Comparison of ENCODE assay signal across 8 mouse cellular contexts in genomic region chr13:4666375-4667140, GRCm38 (mm10). TPM values are rescaled to one million over a fixed set of nuclear protein-coding genes. Genes with fewer than 3 reads are reported as not detected.
A peak's percentile ranks its signal among the peaks of the same experiment; 100 is the strongest.
DNase-seq lines count a peak whose midpoint lies in the region; ATAC-seq and TF ChIP-seq lines count a peak whose summit lies in the region.

No protein-coding gene starts in this region.

- H3K4me1 ChIP-seq in forebrain, embryonic 10.5 days = no peaks in the 10 kb centered on the region
- no peaks in the 10 kb centered on the region for H3K4me1 ChIP-seq in hindbrain, embryonic 16.5 days (ENCODE audit: control insufficient read depth, insufficient read depth, low read depth, low read length)
- no peaks in the 10 kb centered on the region for H3K4me1 ChIP-seq in limb, embryonic 14.5 days (ENCODE audit: control insufficient read depth, insufficient read depth, low read length)
- H3K4me1 ChIP-seq in neural tube, embryonic 12.5 days = no peaks in the 10 kb centered on the region

- no peaks in the 10 kb centered on the region for H3K27me3 ChIP-seq in forebrain, embryonic 10.5 days (ENCODE audit: poor library complexity, severe bottlenecking)
- H3K27me3 ChIP-seq in hindbrain, embryonic 16.5 days (replicated peaks; ENCODE audit: control insufficient read depth, insufficient read depth, low read length) = no peaks in the 10 kb centered on the region
- no peaks in the 10 kb centered on the region for H3K27me3 ChIP-seq in limb, embryonic 14.5 days (ENCODE audit: control insufficient read depth, insufficient read depth, low read length)
- H3K27me3 ChIP-seq in neural tube, embryonic 12.5 days (replicated peaks) = no peaks in the 10 kb centered on the region

- WGBS in forebrain, embryonic 10.5 days = 45% methylated on average over 11 of the region's 11 CpGs
- WGBS in hindbrain, embryonic 16.5 days = 30% methylated on average over 11 of the region's 11 CpGs
- WGBS in limb, embryonic 14.5 days = 34% methylated on average over 11 of the region's 11 CpGs
- WGBS in neural tube, embryonic 12.5 days = 38% methylated on average over 11 of the region's 11 CpGs

- DNase-seq in testis, postnatal 10 days (ENCODE audit: low spot score) = peak; percentile 61
- DNase-seq in testis, postnatal 14 days (ENCODE audit: low spot score) = no peak
- DNase-seq in adrenal gland, postnatal 10 days = peak; percentile 66
- peak; percentile 27 for DNase-seq in forebrain, embryonic 10.5 days (ENCODE audit: extremely low spot score, low spot score)
- DNase-seq in limb, embryonic 14.5 days (ENCODE audit: low spot score) = peak; percentile 68
- no peak for DNase-seq in ovary, postnatal 10 days (ENCODE audit: low spot score)

- no peaks in the 10 kb centered on the region for H3K9me3 ChIP-seq in forebrain, embryonic 10.5 days
- H3K9me3 ChIP-seq in hindbrain, embryonic 16.5 days (ENCODE audit: control insufficient read depth, low read length) = no peaks in the 10 kb centered on the region
- no peaks in the 10 kb centered on the region for H3K9me3 ChIP-seq in limb, embryonic 14.5 days (ENCODE audit: control insufficient read depth, low read length)
- H3K9me3 ChIP-seq in neural tube, embryonic 12.5 days = no peaks in the 10 kb centered on the region

- peak; percentile 67 for ATAC-seq in hindbrain, embryonic 16.5 days
- no peak for ATAC-seq in limb, embryonic 14.5 days (ENCODE audit: low FRiP score, low read depth)
- peak; percentile 39; the same call in 1 of the 2 replicates for ATAC-seq in neural tube, embryonic 12.5 days (ENCODE audit: low FRiP score, low read depth)

- no peak overlapping the region for H3K4me3 ChIP-seq in forebrain, embryonic 10.5 days
- H3K4me3 ChIP-seq in hindbrain, embryonic 16.5 days (ENCODE audit: low read length) = no peak overlapping the region
- H3K4me3 ChIP-seq in limb, embryonic 14.5 days (replicated peaks; ENCODE audit: low read length) = no peak overlapping the region
- no peak overlapping the region for H3K4me3 ChIP-seq in neural tube, embryonic 12.5 days

- H3K27ac ChIP-seq in forebrain, embryonic 10.5 days = no peak overlapping the region
- H3K27ac ChIP-seq in hindbrain, embryonic 16.5 days (ENCODE audit: low read depth, low read length) = no peak overlapping the region
- H3K27ac ChIP-seq in limb, embryonic 14.5 days (replicated peaks; ENCODE audit: low read depth, low read length) = no peak overlapping the region
- H3K27ac ChIP-seq in neural tube, embryonic 12.5 days = no peak overlapping the region

- H3K9ac ChIP-seq in hindbrain, embryonic 16.5 days (ENCODE audit: low read depth, low read length) = no peak overlapping the region
- no peak overlapping the region for H3K9ac ChIP-seq in limb, embryonic 14.5 days (ENCODE audit: low read depth, low read length, severe bottlenecking)
- no peak overlapping the region for H3K9ac ChIP-seq in neural tube, embryonic 12.5 days

- H3K4me2 ChIP-seq in hindbrain, embryonic 16.5 days (ENCODE audit: low read length) = peak overlapping the region; percentile 11
- H3K4me2 ChIP-seq in limb, embryonic 14.5 days (replicated peaks; ENCODE audit: low read depth, low read length, severe bottlenecking) = no peak overlapping the region
- no peak overlapping the region for H3K4me2 ChIP-seq in neural tube, embryonic 12.5 days (replicated peaks)

- TF ChIP-seq POLR2A in limb, embryonic 14.5 days (IDR thresholded peaks at IDR 0.05; ENCODE audit: borderline replicate concordance, extremely low read depth, insufficient read depth, insufficient read length) = no peak

- no peaks in the 10 kb centered on the region for H3K36me3 ChIP-seq in forebrain, embryonic 10.5 days (replicated peaks)
- no peaks in the 10 kb centered on the region for H3K36me3 ChIP-seq in hindbrain, embryonic 16.5 days (ENCODE audit: control insufficient read depth, insufficient read depth, low read length)
- H3K36me3 ChIP-seq in limb, embryonic 14.5 days (ENCODE audit: control insufficient read depth, insufficient read depth, low read length) = no peaks in the 10 kb centered on the region
- no peaks in the 10 kb centered on the region for H3K36me3 ChIP-seq in neural tube, embryonic 12.5 days

RNA-seq across cellular contexts. Expression of gene Akr1e1, which starts 57.6 kb away (rescaled TPM):
- total RNA-seq in adrenal gland, postnatal 10 days (2021) = 10 to 100 TPM; 32.1 to 34.0 TPM
- polyA plus RNA-seq in forebrain, embryonic 10.5 days (2016; fragmentation: Nextera tagmentation; extraction: Ambion mirVana) = 54.6 and 59.1 TPM in 2 replicates
- 45.3 and 47.9 TPM in 2 replicates for polyA plus RNA-seq in hindbrain, embryonic 16.5 days (2015; fragmentation: Nextera tagmentation; extraction: Ambion mirVana)
- polyA plus RNA-seq in limb, embryonic 14.5 days (2012; rRNA removed) = 16.0 and 33.3 TPM in 2 replicates
- polyA plus RNA-seq in limb, embryonic 14.5 days (2014; fragmentation: Nextera tagmentation; extraction: Ambion mirVana) = 32.3 and 34.3 TPM in 2 replicates
- 45.7 and 53.1 TPM in 2 replicates for polyA plus RNA-seq in neural tube, embryonic 12.5 days (2016; fragmentation: Nextera tagmentation; extraction: Ambion mirVana)

Comparison
In these comparisons a context has a peak if more than half of its experiments do, and no peak if none do; other contexts are left out.
1. DNase-seq: peak in testis, postnatal 10 days (single experiment), adrenal gland, postnatal 10 days (single experiment), forebrain, embryonic 10.5 days (single experiment) and limb, embryonic 14.5 days (single experiment); none in testis, postnatal 14 days (single experiment) and ovary, postnatal 10 days (single experiment).